Mouse (Mus musculus): Measurements from ENCODE around the gene Mpzl3. TPM values are rescaled to one million over a fixed set of nuclear protein-coding genes. Genes with fewer than 3 reads are reported as not detected.

The Mpzl3 gene
- total RNA-seq, 2 experiments from 2014 or later = 3.7 to 4.1 TPM

DNA sequence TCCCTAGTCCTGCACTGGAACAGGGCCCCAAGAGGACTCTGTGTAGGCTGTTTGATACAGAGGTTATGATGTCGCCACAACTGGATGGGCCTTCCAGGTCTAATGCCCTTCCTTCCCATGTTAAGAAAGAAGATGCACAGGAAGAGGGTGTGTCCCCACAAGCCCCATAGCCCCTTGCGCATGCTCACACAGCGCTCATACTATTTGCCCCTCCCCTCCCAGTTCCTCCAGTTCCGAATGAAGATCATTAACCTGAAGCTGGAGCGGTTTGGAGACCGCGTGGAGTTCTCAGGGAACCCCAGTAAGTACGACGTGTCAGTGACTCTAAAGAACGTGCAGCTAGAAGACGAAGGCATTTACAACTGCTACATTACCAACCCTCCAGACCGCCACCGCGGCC, 70.2 kb downstream of the Mpzl3 start:
- intact Hi-C loops (cut with DNase I) = no loop called here
- no peak for DNase-seq (ENCODE audit: low spot score in 2 of 2)

DNA sequence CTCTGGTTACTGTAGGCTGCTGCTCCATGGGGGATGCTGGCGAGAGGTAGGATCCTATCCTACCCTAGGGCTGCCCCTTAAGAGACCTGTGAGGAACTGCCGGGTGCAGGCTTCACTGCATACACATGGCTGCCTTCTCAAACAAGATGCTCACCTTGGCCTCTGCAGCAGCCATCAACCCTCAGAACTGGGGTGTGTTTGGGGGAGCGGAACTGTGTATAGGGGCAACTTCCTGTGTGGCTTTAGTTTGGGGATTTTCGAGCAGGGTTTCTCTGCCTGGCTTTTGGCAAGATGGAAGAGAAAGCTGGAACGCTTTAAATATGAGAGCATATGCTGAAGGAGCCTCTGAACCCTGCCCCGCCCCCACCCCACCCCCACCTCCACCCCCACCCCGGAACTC, 72.0 kb downstream of the Mpzl3 start:
- intact Hi-C loops (cut with DNase I) = no loop called here
- no peak for DNase-seq (ENCODE audit: low spot score in 2 of 2)

Other genes with a start within 250 kb of the Mpzl3 start
- gene Kmt2a, start 173.9 kb upstream of the Mpzl3 start, total RNA-seq (2021) = 10 to 100 TPM; 44.2 to 54.4 TPM
- gene Atp5l, start 134.4 kb upstream of the Mpzl3 start, total RNA-seq (2021) = 100 to 1,000 TPM; 372 to 384 TPM
- gene Ube4a, start 89.6 kb upstream of the Mpzl3 start, total RNA-seq (2021) = 10 to 100 TPM; 77.6 to 79.8 TPM
- gene Cd3g, start 74.8 kb upstream of the Mpzl3 start, total RNA-seq (2021) = not detected
- not detected for gene Cd3d, start 73.4 kb upstream of the Mpzl3 start, total RNA-seq (2021)
- not detected for gene Cd3e, start 45.6 kb upstream of the Mpzl3 start, total RNA-seq (2021)
- 1 to 10 TPM; 1.2 to 1.9 TPM for gene Mpzl2, start 15.4 kb upstream of the Mpzl3 start, total RNA-seq (2021)
- under 1 TPM; 0.35 to 0.57 TPM for gene Jaml, start 24.0 kb downstream of the Mpzl3 start, total RNA-seq (2021)
- 100 to 1,000 TPM; 174 to 177 TPM for gene Scn2b, start 62.6 kb downstream of the Mpzl3 start, total RNA-seq (2021)
- 10 to 100 TPM; 11.3 to 16.2 TPM for gene Scn4b, start 83.2 kb downstream of the Mpzl3 start, total RNA-seq (2021)
- under 1 TPM; 0.55 to 0.66 TPM for gene BC049352, start 126.8 kb downstream of the Mpzl3 start, total RNA-seq (2021)
- gene Tmprss4, start 148.9 kb downstream of the Mpzl3 start, total RNA-seq (2021) = under 1 TPM in 1 of 2 experiments, not detected in 1; 0.25 TPM
- 1 to 10 TPM; 2.5 to 2.7 TPM for gene Il10ra, start 214.0 kb downstream of the Mpzl3 start, total RNA-seq (2021)

All from left cerebral cortex, postnatal 14 days (tissue).